Mouse (Mus musculus) right cerebral cortex, postnatal 36 days (tissue): ENCODE measurements around the gene Adgrg6.

Source experiments
- DNase-seq, 2 experiments: peaks; one replicate each; pipeline ENCODE4 v3.0.0; 2022; ENCODE audit warnings: low spot score in 2 of 2, mixed read lengths in 1 of 2

Gene Adgrg6

GRCm38 (mm10) chr10:14483257-14483656 is 62.2 kb downstream of the Adgrg6 start:
- DNase-seq: no peak

GRCm38 (mm10) chr10:14482483-14482882 is 63.0 kb downstream of the Adgrg6 start:
- peak in 1 of 2 experiments; percentile 15 for DNase-seq

GRCm38 (mm10) chr10:14480928-14481327 is 64.5 kb downstream of the Adgrg6 start:
- peak; percentile 5 to 9 for DNase-seq

GRCm38 (mm10) chr10:14476393-14476792 is 69.1 kb downstream of the Adgrg6 start:
- DNase-seq: no peak

- no peak for DNase-seq
Observed at GRCm38 (mm10) chr10:14475641-14476040, 69.8 kb downstream of the Adgrg6 start.

GRCm38 (mm10) chr10:14474541-14475305 is 70.7 kb downstream of the Adgrg6 start:
- DNase-seq: no peak

GRCm38 (mm10) chr10:14471039-14471550 is 74.4 kb downstream of the Adgrg6 start:
- no peak for DNase-seq

GRCm38 (mm10) chr10:14468623-14469022 is 76.8 kb downstream of the Adgrg6 start:
- DNase-seq: no peak

- no peak for DNase-seq
Observed at GRCm38 (mm10) chr10:14463796-14464511, 81.5 kb downstream of the Adgrg6 start.

- no peak for DNase-seq
Observed at GRCm38 (mm10) chr10:14460933-14461514, 84.4 kb downstream of the Adgrg6 start.

GRCm38 (mm10) chr10:14460252-14460932 is 85.1 kb downstream of the Adgrg6 start:
- DNase-seq: no peak

GRCm38 (mm10) chr10:14459819-14460218 is 85.6 kb downstream of the Adgrg6 start:
- no peak for DNase-seq

GRCm38 (mm10) chr10:14459330-14459729 is 86.1 kb downstream of the Adgrg6 start:
- DNase-seq: no peak

GRCm38 (mm10) chr10:14454481-14454880 is 91.0 kb downstream of the Adgrg6 start:
- no peak for DNase-seq

GRCm38 (mm10) chr10:14451811-14452210 is 93.6 kb downstream of the Adgrg6 start:
- no peak for DNase-seq

GRCm38 (mm10) chr10:14450073-14450472 is 95.4 kb downstream of the Adgrg6 start:
- no peak for DNase-seq

- DNase-seq: no peak
Observed at GRCm38 (mm10) chr10:14445590-14446291, 99.7 kb downstream of the Adgrg6 start.

- DNase-seq: no peak
Observed at GRCm38 (mm10) chr10:14440860-14441579, 104.4 kb downstream of the Adgrg6 start.

GRCm38 (mm10) chr10:14404070-14404469 is 141.4 kb downstream of the Adgrg6 start:
- DNase-seq: no peak

GRCm38 (mm10) chr10:14401744-14402143 is 143.7 kb downstream of the Adgrg6 start:
- DNase-seq: no peak
